Mouse (Mus musculus) testis, postnatal 10 days (tissue): ENCODE results near the gene Trp73.

Experiments used
- DNase-seq: peaks from one replicate; pipeline ENCODE4 v3.0.0; 2021; ENCODE audit warnings: low spot score

Trp73 gene

DNA sequence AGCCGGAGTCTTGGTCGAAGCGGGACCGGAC is at the start of gene Trp73:
Gene Trp73 (minus strand): TSS at position 27 of the 31 bp plus-strand sequence.
- DNase-seq: no peak

DNA sequence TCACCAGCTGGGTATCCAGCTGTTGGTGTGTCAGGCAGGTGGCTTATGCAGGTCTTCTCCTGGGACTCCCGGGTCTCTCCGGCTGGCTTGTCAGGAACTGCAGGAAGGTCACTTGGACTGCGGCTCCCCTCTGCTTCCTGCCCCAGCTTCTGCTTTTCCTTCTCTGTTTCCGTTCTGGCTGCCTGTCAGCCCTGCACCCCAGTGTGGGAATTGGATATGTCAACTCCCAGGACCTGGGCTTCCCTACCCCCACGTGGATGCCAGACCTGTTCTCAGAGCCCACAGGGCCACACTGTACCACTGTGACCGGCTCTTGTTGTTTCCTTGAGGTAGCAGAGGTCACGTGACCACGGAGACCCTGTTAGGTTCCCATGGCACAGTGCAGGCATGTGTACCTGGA is 48.9 kb upstream of the Trp73 start:
- DNase-seq: no peak

DNA sequence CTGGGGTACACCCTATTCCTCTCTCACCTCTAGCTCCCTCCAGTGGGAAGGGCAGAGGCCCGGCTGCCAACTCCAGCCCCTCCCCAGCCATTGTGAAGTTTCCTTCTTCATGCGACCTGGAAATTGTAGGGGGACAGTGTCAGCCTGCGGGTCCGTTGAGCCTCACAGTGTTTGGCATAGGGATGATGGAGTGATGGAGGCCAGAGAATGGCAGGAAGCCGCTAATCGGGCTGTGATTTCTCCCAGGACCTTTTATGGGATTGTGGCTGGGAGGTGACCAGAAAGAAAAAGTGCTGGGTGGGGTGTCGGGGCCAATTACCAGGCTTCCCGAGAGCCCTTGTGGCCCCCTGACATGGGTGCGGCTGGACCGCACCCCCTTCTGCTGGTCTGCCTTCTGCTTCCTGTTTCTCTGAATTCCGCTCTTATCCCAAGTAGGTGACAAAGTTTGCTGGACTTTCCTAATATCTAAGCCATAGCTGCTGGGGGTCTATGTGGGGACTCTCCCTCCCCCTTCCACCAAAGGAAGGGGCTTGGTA is 46.1 kb upstream of the Trp73 start:
- no peak for DNase-seq

DNA sequence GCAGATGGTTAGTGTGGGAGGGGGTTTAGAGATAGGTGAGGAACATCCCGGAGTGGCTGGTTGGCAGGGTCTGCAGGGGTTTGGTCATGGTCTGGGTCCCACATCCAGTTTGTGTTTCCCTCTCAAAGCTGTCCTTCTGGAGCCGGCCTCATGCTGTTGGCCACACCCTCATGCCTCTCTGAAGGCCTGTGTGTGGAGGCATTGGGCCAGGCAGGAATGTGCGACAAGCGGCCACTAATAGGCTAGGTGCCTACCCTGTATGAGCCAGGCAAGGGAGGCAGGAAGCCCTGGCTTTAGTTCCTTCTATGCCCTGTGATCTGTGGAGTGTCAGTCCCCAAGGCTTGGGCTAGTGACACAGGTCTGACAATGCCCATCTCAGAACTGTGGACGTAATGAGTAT is 45.0 kb upstream of the Trp73 start:
- no peak for DNase-seq

DNA sequence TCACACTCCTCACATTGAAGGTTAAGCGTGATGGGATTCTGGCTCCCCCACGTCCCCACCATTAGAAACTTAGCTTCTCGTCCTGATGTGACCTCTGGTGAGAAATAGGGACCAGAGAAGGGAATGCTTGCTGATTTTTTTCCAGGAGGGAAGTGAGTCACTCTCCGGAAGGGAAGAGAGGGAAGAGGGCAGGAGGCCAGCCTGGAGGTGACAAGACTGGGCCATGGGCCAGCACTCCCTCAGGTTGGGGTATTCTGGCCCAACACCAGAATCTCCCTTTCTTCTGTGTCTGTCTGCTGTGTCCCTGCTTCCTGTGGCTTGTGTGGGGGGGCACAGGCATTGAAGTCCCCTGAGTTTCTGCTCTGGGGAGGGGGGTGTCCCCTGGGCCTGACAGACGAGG is 43.6 kb upstream of the Trp73 start:
- no peak for DNase-seq

DNA sequence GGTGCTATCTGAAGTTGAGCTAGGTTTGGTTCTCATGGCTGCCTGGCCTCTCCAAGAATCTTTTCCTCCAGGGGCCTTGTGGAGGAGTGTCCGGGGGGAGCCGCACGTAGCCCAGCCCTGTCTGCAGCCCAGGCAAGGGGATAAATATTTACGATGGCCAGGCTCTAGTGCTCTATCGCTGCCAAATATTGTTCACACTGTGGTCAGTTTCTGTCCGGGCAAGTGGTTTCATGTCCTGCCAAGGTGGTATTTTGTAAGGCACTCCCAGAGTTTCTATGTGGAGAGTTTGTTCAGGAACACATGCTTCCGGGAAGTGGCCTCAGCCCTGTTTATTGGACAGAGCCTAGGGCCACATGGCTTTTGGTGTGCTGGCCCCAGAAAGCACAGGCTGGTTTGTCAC is 41.0 kb upstream of the Trp73 start:
- DNase-seq: no peak

DNA sequence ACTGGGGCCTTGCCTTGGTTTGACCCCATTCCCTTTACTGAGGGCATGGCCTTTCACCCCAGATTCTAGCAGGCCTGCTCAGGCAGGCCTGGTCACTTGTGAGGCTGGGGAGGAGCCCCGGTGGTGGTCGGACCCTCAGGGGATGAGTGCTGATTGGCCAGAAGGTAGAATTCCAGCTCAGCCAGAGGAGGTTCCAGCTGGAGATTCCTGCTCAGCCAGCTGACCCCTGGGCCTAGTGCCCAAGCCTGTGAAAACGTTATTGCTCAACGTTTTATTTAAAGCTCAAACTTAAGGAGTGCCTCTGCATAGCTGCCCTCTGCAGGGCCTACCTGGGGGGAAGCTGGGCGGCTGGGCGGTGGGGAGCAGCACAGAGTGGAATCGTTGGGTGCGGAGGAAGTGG is 37.2 kb upstream of the Trp73 start:
- no peak for DNase-seq

DNA sequence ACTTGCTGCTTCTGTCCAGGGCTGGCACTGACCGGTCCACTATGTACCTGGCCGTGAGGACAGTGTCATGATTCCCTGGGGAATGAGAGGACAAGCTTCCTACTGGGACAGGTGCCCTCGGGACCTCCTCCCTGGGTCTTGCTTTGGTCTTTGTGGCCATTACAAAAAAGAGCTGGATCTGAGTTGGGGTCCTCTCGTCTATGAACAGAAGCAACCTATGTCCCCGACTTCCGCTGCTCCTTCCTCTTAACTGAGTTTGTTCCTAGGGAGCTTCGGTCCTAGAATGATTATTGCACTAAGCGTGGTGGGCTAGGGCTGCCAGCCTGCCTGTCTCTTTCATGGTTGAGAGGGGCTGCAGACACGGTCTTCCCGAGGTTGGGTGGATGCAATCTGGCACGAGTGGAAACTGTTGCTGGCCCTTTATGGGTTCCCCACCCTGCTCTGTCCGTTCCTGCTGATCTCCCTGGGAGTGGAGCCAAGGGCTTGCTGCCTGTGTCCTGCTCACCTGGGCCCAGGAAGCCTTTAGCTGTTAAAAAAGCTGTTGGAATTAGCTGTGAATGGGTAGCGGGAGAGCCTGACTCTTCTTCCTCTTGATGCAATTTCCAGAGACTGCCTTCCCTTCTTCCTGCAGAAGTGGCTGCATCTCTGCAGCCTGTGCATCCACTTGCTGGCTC is 32.1 kb upstream of the Trp73 start:
- no peak for DNase-seq

DNA sequence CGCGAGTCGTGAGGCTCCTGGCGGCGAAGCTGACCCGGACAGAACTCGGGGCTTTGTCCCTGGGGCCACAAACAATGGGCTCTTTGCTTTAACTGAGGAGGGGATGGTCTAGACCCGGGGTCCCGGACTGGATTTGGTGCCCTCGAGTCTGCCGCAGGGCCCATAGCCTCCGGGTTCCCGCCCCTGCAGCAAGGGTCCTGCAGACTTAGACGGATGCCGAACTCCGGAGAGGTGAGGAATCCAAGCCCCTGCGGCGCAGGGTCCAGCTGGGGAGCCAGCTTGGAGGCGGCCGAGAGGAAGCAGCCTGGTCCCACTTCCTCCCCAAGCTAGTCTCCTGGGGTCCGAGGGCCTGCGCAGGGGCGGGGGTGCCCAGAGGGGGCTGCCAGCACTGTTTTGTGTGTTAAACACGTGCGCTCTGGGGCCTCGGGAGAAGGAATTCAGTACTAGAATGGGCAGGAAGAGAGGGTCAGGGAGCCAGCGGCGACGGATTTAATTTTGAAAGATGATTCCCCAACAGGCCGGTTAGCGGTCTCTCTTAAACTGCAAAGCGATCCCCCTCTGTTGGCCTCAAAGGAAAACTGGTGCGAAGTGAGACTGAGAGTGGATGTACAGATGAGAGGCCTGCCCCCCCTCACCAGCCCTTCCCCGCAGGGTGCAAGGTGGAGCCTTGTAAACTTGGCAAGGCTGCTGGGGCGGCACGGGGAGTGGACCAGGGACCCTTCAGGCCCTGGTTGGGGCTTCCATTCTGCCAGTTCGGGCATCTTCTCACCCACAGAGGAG is 31.3 kb upstream of the Trp73 start:
- DNase-seq: no peak

DNA sequence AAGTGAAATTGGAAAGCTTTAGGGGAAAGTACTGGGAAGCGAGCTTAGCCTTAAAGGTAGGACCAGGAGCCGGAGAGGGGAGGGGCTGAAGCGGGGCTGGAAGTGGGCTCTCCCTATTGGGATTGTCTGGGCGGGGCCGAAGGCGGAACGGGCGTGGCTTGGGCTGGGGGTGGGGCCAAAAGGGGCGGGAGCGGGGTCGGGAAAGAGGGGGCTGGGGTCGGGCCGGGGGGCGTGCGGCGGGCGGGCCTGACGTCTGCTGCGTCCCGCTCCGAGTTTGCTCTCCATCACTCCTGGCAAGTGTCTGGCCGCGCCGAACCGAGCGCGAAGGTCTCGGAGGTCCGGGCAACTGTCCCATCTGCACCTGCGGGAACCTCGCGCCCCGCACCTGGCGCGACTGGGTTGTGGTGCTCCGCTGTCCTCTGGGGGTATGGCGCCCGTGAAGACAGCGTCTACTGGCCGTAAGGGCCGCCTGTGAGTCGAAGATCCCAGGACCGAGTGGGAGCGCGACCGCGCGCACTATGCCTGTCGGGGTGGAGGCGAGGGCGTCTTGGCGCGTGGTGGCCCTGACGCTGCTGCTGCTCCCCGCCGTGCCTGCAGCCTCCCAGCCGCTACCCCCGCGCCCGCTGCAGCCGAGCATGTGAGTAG is 30.6 kb upstream of the Trp73 start, which contains the start of gene Megf6:
Gene Megf6 (plus strand): TSS at position 225 of the 645 bp plus-strand sequence.
- DNase-seq: peak; percentile 82

DNA sequence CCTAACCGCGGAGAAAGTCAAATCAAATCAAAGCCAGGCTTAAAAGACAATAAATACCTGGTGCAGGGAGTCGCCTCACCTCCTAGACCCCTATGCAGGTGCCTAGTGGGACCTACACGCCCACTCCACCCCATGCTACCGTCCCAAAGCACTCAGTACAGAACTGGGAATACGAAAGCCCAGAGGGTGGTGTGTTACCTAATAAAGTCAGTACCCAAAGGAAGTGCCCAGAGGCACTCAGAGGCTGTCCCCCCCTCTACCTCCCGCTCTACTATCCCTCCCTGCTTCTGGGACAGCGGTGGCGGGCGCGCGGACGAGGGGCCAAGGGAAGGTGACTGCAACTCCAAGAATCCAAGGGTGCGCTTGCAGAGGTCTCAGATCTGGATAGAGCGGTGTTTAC is 30.0 kb upstream of the Trp73 start:
- DNase-seq: no peak

DNA sequence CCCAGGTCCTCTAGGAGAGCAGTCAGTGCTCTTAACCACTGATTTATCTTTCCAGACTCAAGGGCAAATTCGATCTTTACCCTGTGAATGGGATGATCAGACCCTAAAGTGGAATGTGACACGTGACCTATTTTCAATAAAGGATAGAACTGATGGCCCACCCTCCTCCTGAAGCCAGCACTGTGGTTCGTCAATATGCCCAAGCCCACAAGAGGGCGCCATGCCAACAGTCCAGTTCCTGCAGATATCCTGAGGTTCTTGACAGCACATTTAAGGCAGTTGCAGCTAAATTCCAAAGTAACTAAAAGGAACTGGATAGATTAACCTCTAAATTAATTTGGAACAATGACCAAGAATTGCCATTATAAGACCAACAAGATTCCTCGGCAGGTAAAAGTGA is 27.0 kb upstream of the Trp73 start:
- DNase-seq: peak; percentile 88

DNA sequence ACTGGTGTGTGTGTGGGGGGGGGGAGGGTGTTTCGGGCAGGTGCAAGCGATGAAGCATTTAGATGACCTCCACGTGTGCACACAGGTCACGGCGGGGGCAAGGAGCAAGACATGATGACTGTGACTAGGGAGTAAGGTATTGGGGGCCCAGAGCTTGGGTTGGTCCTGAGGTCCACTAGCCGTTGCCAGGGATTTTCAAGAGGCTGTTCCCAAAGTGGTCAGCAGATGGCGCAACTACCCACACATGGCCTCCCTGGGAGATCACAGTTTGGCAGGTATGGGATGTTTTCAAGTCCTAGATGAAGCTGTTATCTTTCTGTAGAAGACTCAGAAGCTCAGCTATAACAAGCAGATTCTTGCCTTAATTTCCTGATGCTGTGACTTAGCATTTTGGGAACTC is 23.3 kb upstream of the Trp73 start:
- DNase-seq: peak; percentile 88

DNA sequence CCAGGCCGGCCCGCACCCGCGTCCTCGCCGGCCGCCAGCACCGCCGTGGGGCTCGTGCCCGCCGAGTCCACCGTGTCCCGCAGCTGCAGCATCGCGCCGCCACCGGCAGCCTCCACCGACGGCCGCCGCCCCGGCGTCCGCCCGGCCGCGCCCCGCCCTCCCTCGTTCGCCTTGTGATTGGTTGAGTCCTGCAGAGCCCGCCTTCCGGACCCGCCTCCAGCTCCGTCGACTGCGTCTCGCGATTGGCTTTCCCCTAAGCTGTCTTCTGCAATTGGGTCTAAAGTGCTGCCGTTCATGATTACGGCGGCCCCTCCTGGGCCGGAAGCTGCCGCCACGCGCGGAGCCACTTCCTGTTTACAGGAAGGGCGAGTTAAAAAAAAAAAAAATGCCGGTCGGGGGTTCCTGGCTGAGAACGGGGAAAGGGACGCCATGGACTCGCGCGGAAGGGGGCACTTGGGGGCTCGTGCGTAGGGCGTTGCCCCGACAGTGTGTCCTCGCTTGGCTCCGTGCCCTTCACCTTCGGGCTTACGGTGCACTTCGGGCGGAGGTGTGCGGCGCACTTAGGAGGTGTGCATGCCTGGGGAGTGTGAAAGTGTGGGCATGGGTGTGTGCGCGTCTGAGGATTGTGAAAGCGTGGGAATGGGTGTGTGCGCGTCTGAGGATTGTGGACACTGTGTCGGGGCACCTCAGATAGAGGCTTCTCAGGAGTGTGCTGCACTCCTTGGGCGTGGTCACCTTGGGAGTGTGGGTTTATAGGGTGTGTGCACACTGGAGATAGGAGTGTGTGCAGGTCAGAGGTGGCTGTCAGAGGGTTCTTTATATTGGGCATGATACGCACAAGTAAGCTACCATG is 20.8 kb upstream of the Trp73 start, which contains the start of gene Tprgl:
Gene Tprgl (minus strand): TSS at position 129 of the 853 bp plus-strand sequence.
- DNase-seq: peak; percentile 99

DNA sequence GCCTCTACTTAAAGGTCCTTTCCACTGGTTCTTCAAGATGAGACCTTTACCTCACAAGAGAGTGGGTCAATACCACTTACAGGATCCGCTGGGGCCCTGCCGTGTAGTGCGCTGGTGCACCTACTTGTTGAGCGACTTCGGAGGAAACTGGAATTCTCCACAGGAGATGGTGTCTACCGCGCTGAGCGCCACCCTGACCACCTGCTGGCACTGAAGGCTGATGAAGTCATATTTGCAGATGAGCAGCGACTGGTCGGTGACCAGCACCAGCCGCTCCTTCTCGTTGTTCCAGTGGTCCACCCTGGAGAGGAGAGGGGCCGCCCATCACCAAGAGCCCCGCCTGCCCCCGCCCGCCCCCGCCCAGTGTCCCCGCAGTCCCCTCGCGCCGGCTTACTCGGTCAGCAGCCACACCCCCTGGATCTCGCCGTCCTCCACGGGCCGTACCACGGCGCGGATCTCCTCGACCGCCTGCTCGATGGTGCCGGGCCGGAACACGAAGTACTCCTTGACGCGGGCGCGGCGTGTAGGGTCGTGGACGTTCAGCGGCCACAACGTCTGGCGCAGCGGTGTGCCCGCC is 20.0 kb upstream of the Trp73 start:
- DNase-seq: no peak

DNA sequence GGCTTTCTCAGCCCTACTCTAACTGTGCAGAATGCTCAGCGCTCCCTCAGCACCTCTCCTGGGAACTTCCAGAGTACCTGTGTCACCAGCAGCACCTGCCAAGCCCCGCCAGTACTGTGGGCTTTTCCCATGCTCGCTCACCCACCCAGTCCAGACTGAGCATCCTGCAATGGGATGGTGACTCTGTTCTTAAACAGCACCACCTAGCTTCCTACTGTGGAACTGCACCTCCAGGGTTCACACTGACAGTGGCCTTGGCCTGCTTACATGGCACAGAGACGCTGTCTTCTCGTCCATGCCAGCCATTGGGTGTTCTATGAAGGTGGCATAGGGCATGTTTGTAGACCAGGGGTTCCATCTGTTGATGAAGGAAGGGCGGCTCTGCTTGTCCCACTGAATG is 19.0 kb upstream of the Trp73 start:
- peak; percentile 92 for DNase-seq

DNA sequence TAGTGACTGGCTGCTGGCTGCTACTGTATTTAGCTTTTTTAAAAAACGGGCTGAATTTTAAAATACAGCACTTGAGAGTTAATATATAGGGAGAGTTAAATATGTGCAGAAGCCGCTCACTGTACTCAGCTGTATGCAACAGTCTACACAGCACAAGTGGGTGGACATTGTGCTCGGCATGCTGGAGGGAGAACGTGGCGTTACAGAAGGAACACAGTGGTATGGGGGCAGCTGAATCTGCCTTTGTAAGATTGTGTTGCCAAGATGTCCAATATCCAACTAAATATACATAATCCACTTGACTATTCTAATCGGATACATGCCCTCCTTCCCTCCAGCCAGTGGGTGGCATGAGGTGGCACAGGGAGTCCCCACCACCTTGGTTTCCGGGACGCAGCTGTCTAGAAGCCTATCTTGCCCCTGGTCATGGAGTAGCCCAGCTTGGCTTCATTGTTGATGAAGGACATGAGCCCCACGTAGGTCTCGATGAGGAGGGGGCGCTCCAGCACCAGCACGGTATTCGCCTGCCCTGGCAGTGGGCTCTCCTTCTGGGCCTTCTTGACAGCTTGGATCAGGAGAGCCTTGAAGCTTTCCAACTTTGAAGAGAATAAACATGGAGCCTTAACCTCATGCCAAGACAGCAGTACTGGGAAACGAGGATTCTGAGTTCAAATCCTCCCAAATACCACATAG is 18.1 kb upstream of the Trp73 start:
- no peak for DNase-seq

DNA sequence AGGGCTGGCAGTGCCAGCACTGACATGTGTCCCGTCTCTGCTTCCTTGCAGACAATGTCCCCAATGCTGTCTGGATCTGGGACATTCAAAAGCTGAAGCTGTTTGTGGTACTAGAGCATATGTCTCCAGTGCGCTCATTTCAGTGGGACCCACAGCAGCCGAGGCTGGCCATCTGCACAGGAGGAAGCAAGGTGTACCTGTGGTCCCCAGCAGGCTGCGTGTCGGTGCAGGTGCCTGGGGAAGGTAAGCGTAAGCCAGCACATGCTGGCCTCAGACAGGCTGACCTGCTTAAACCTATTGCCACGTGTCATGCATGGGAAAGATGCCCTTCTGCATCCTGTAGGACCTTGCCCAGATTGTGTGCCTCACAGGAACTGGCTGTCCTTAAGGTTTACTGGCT is 16.0 kb upstream of the Trp73 start:
- DNase-seq: no peak

DNA sequence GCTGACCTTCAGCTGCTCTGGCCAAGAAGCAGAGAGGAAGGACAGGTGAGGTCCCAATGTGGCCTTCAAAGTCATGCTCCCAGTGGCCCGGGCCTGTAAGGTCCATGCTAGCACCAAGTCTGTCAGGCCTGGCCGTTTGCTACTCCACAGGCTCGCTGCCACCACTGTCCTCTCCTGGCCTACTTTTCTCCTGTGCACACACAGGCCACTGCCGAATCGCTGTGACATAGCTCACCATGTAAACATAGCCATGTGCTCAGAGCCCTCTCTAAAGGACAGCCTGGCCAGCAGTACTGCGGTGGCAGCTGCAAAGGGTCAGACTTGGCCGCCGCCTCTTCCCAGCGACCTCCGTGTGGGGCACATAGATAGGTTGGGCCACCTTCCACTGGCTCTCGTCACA is 14.1 kb upstream of the Trp73 start:
- DNase-seq: no peak

DNA sequence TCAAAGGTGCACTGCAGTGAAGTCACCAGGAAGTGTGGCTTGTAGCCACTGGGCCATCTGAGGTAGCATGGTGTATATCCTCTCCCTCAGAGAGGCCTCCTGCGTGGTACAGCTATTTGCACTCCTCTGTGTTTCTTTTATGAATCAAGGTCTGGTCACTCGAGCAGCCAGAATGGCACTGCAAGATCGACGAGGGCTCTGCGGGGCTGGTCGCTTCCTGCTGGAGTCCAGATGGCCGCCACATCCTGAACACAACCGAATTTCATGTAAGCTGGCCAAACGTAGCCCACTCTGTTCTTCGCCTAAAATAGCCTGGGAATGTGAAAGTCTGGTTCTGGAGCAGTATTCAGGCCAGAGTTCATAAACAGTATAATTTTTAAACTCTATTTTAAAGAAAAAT is 6.3 kb upstream of the Trp73 start:
- no peak for DNase-seq

DNA sequence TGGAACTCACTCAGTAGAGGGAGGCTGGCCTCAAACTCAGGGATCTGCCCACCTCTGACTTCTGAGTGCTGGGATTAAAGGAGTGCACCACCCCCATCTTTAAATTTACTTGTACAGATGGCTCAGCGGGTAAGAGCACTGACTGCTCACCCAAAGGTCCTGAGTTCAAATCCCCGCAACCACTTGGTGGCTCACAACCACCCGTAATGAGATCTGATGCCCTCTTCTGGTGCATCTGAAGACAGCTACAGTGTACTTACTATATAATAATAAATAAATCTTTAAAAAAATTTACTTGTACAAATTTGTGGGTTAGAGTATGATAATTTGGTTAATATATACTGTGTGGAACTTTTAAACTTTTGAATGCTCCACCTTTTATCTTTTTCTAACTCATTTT is 4.7 kb upstream of the Trp73 start:
- DNase-seq: no peak
